Mouse (Mus musculus): Measurements from ENCODE around the gene Ddah1.

DNA sequence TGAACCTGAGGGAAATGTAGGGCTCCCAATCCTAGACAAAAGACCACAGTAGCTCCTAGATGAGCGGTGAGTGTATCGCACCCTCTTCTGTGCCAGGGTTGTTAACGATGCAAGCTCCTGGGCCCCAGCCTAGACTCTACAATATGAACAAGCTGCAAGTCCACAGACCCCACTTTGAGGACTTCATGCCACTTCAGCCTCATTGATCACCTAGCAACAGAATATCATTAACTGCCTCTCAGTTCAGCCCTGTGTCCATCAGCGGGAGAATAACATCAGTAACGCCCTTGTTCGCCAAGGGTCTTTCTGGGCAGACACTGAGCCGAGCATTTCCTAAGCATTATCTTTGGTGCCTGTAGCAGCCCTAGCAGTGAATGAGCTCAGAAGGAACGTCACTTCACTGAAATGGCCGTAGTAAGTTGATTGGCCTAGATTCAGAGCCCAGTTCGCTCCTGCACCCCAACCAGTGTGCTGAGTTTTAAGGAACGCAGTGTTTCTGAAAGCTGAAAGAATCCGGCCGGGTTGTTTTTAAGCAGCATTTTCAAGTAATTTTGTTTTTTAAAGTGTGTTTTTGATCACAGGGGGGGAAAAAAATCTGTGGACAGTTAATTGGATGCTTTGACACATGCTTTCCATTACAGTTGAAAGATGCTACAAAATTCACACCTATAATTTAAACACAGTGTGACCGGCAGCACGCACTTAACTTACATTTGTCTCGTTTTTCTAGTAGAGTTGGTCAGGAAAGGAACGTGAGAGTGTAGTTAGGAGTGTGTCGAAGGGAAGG lies 132.1 kb downstream of the Ddah1 start:
- no peak for TF ChIP-seq CTCF (IDR thresholded peaks at IDR 0.05; ENCODE audit: low read depth)
- no peak for TF ChIP-seq EP300 (optimal IDR thresholded peaks at IDR 0.05)
